Mouse (Mus musculus): ENCODE results near the gene Slco1c1.

DNA sequence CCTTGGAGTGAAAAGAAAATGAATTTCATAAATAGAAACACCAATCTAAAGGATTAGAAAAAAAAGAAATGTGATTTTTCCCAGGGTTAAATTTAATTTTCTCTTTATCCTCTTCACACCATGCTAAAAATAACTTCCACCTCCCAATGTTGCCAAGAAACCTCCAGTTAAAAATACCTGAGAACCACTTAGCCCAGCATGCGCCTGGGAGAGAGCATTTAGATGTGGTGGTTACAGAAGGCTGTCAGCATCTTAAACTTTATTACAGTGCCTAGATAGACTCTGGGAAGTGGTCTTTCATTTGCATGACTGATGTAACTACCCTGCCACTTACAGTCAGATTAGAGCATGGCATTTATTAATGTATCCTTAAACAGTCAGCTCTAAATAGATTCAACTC, 17.0 kb downstream of the Slco1c1 start:
- no peak for TF ChIP-seq CTCF (conservative IDR thresholded peaks at IDR 0.05; ENCODE audit: insufficient read depth, insufficient read length, low read depth, low read length)
- TF ChIP-seq POLR2A (IDR thresholded peaks at IDR 0.05; ENCODE audit: low read depth, low read length), result no peak
